Mouse (Mus musculus) hindbrain, embryonic 12.5 days (tissue): ENCODE data around the gene Gm21953. TPM values are rescaled to one million over a fixed set of nuclear protein-coding genes. Genes with fewer than 3 reads are reported as not detected.
"Not testable (repeated sequence)": the region's sequence is repeated elsewhere in the genome, so short reads cannot be mapped to it uniquely, and the experiment has no call there.

ENCODE experiments used
- ATAC-seq: fragments of 200-750 bp; cut with Nextera tagmentation; 2 replicates; pipeline ENCODE4 v1.8.0; 2017; ENCODE audit warnings: moderate TSS enrichment; ENCODE audit not compliant: low FRiP score
- H3K27ac ChIP-seq: fragments of 300-500 bp; sonication (generic); 2 replicates; pipeline ENCODE4 v1.5.1; 2016; ENCODE audit warnings: mild to moderate bottlenecking
- H3K27me3 ChIP-seq: fragments of 300-500 bp; sonication (generic); 2 replicates; pipeline ENCODE4 v1.6.1; 2016; ENCODE audit warnings: mild to moderate bottlenecking
- H3K36me3 ChIP-seq: fragments of 300-500 bp; sonication (generic); 2 replicates; pipeline ENCODE4 v1.6.1; 2016; ENCODE audit warnings: mild to moderate bottlenecking
- H3K4me1 ChIP-seq: fragments of 300-500 bp; sonication (generic); 2 replicates; pipeline ENCODE4 v1.6.1; 2016
- H3K4me2 ChIP-seq: fragments of 300-500 bp; sonication (generic); replicated peaks from 2 replicates; pipeline ENCODE4 v1.6.1; 2016; ENCODE audit warnings: mild to moderate bottlenecking
- H3K4me3 ChIP-seq: fragments of 300-500 bp; sonication (generic); 2 replicates; pipeline ENCODE4 v1.5.1; 2016; ENCODE audit warnings: mild to moderate bottlenecking
- H3K9ac ChIP-seq: fragments of 300-500 bp; sonication (generic); 2 replicates; pipeline ENCODE4 v1.6.1; 2016; ENCODE audit warnings: mild to moderate bottlenecking, moderate library complexity
- H3K9me3 ChIP-seq: fragments of 300-500 bp; sonication (generic); replicated peaks from 2 replicates; pipeline ENCODE4 v1.6.1; 2016; ENCODE audit warnings: mild to moderate bottlenecking
- WGBS: fragments of 180-500 bp; shearing (Covaris S2); methylation state at CpG from one replicate; pipeline ENCODE4 v1.1.7; 2016; 5-methylcytosine and 5-hydroxymethylcytosine counted together
- polyA plus RNA-seq: library from polyadenylated mRNA; unstranded; fragments of >200 nt; fragmentation: Nextera tagmentation; extraction: Ambion mirVana; gene quantifications from 2 replicates; pipeline ENCODE4 v1.2.1, GENCODE M21; 2016

Gm21953 gene
- not detected in 2 replicates for polyA plus RNA-seq

GRCm38 (mm10) chr4:42293967-42294366 is at the start of gene Gm21953:
Gm21953 (plus strand) TSS chr4:42294267.
- not testable (repeated sequence) for H3K27me3 ChIP-seq, H3K4me2 ChIP-seq, H3K9me3 ChIP-seq, H3K9ac ChIP-seq, H3K27ac ChIP-seq, ATAC-seq, H3K36me3 ChIP-seq, H3K4me3 ChIP-seq, H3K4me1 ChIP-seq
- no CpG with 5 or more reads among the region's 18 CpGs for WGBS

- not testable (repeated sequence) for H3K27me3 ChIP-seq, H3K36me3 ChIP-seq, H3K27ac ChIP-seq, H3K4me2 ChIP-seq, ATAC-seq, H3K9ac ChIP-seq, H3K9me3 ChIP-seq, H3K4me1 ChIP-seq, H3K4me3 ChIP-seq
- no CpG with 5 or more reads among the region's 5 CpGs for WGBS
These were observed 38.6 kb upstream of the Gm21953 start, which contains the start of gene Ccl21b for GRCm38 (mm10) chr4:42255467-42255866. Ccl21b (plus strand) TSS chr4:42255767.

GRCm38 (mm10) chr4:42318034-42318433 is 24.0 kb downstream of the Gm21953 start, which contains the start of gene Fam205a3:
Fam205a3 (plus strand) TSS chr4:42318334.
- H3K36me3 ChIP-seq, H3K4me2 ChIP-seq, H3K4me1 ChIP-seq, H3K9ac ChIP-seq, H3K27ac ChIP-seq, ATAC-seq, H3K9me3 ChIP-seq, H3K4me3 ChIP-seq, H3K27me3 ChIP-seq: not testable (repeated sequence)
- no CpG with 5 or more reads among the region's 1 CpGs for WGBS

Other genes with a start within 250 kb of the Gm21953 start
- gene Gm3893, start 203.1 kb upstream of the Gm21953 start, polyA plus RNA-seq: not detected in 2 replicates
- gene Gm13304, start 179.4 kb upstream of the Gm21953 start, polyA plus RNA-seq: 1.3 TPM in 1 of 2 replicates, not detected in the other
- not detected in 2 replicates for gene Gm13306, start 140.8 kb upstream of the Gm21953 start, polyA plus RNA-seq
- not detected in 2 replicates for gene Gm13305, start 125.7 kb upstream of the Gm21953 start, polyA plus RNA-seq
- not detected in 2 replicates for gene Gm10600, start 53.6 kb upstream of the Gm21953 start, polyA plus RNA-seq
- not detected in 2 replicates for gene Ccl21b, start 38.5 kb upstream of the Gm21953 start, polyA plus RNA-seq
- gene Fam205a3, start 24.1 kb downstream of the Gm21953 start, polyA plus RNA-seq: 0.05 TPM in 1 of 2 replicates, not detected in the other
- not detected in 2 replicates for gene Gm21586, start 145.1 kb downstream of the Gm21953 start, polyA plus RNA-seq
- gene Gm2163, start 172.5 kb downstream of the Gm21953 start, polyA plus RNA-seq: 0.12 TPM in 1 of 2 replicates, not detected in the other
- gene Fam205a2, start 233.9 kb downstream of the Gm21953 start, polyA plus RNA-seq: 0.05 TPM in 1 of 2 replicates, not detected in the other